Mouse (Mus musculus) layer of hippocampus, adult 9-10 months (tissue): ENCODE measurements around the gene 4930480E11Rik.
"Not testable (repeated sequence)": the region's sequence is repeated elsewhere in the genome, so short reads cannot be mapped to it uniquely, and the experiment has no call there.

Source experiments
- DNase-seq: peaks from one replicate; pipeline ENCODE4 v3.0.0; 2022; ENCODE audit warnings: low spot score

Gene 4930480E11Rik

DNA sequence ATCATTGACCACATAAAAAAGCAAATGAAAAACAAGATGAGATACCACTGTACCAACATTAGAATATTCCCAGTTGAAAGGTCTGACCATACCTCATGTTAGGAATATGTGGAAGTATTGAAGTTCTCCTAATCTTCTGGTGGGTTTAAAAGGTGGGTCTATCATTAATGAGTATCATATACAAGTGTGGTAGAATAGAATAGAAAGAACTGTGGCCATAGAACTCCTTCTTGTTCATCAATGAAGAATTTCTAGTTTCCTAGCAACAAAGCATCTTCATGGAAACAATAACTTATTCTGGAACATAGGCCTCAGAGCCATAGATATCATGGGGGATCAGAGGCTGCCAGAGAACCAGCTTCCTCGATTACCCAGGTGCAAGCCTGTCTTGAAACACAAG is at the start of gene 4930480E11Rik:
Gene 4930480E11Rik (plus strand): TSS at position 301 of the 400 bp plus-strand sequence.
- no peak for DNase-seq

DNA sequence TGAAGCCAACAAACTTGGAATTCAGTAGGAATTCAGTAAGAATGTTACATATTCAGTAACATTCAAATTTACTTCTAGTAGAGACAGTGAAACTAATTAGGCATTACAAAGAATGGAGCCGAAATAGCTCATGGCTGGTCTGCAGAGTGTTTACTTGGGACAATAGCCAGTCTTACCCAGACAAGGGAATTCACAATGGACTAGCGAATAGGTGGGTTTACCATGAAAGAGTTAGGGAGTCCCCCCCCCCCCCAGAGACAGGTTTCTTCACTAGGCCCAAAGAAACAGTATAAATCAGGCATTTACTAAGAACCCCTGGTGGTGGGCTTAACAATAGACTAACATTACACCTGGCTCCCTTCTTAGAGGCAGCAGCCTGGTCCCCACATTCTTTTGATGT is 33.9 kb downstream of the 4930480E11Rik start:
- DNase-seq, result not testable (repeated sequence)
